Mouse (Mus musculus): ENCODE results near the gene Foxn3.

DNA sequence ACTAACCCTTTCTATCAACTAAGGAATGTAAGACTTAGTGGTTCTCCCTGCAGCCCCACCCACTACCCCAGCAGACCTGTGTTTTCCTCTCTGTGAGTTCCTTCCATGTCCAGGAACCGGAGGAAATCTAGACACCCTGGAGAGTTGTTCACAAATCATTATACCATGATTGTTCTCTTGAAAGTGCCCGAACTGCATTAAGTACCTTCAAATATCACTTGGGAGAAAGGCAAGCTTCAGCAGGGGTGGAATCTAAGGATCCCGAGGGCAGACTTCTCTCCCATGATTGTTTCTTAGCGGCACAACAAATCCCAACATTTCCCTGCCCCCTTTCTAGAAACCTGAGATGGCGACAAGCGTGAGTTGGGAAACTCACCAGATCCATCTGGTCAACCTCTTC is 247.5 kb downstream of the Foxn3 start:
- TF ChIP-seq CTCF (IDR thresholded peaks at IDR 0.05; ENCODE audit: borderline replicate concordance, insufficient read depth, low read depth, low read length): no peak
- TF ChIP-seq POLR2A (IDR thresholded peaks at IDR 0.05; ENCODE audit: borderline replicate concordance, insufficient read depth, low read length): no peak

Data from cerebellum, adult 2 months (tissue).